Mouse (Mus musculus): ENCODE data around the gene Ankrd55.

DNA sequence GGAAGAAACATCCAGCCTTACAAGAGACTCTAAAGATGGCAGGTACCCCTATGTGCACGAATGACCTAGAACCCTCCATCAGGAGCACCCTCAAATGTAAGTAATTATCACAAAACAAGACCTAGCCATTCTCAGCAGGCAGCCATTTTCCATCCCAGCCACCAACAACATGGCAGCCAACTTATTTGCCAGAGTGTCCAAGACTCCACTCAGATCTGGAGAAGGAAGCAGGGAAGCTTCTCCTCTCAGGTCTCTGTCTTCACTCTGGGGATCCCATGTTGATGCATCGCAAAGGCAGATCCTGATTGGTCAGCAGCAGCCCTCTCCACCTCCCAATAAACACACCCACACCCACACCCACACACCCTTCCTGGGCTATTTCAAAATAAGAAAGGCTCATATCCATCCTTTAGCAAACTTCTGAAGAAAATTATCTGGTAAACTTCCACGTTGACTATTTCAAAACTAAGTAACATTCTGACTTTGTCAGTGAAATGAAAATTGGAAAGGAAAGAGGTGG, 119.0 kb downstream of the Ankrd55 start:
- TF ChIP-seq CTCF (IDR thresholded peaks at IDR 0.05; ENCODE audit: low read depth, low read length) (no peak), POLR2A (IDR thresholded peaks at IDR 0.05; ENCODE audit: extremely low read depth, insufficient read depth, low read length) (no peak)
